Mouse (Mus musculus): Measurements from ENCODE around the gene Shcbp1l. TPM values are rescaled to one million over a fixed set of nuclear protein-coding genes. Genes with fewer than 3 reads are reported as not detected.
"Not testable (repeated sequence)": the region's sequence is repeated elsewhere in the genome, so short reads cannot be mapped to it uniquely, and the experiment has no call there.

Gene Shcbp1l
- polyA plus RNA-seq, 2 experiments: 0.32 to 1.5 TPM

DNA sequence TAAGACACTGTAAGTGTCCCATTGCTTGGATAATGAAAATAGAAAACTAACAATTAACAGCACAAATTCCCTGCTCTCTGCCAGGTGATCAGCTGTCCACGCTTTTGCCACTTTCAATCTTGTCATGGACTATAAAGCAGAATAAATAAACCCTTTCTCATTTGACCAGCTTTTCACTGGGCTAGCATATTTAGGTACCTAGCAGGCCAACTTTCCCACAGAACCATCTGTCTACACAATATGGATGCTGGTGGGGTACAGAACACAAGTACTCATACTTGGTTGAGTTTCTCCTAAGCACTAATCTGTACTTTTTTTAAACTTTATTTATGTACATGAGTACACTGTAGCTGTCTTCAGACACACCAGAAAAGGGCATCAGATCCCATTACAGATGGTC, 54.3 kb downstream of the Shcbp1l start:
- 88% methylated on average over 1 of the region's 1 CpGs for WGBS
- TF ChIP-seq POLR2A (IDR thresholded peaks at IDR 0.05; ENCODE audit: borderline replicate concordance, extremely low read depth, insufficient read depth, insufficient read length): no peak
- Histone ChIP-seq H3K4me2 (replicated peaks; ENCODE audit: low read depth, low read length, severe bottlenecking) (no peak overlapping the region), H3K4me1 (ENCODE audit: control insufficient read depth, insufficient read depth, low read length) (0 out of 2 replicates have a peak, but pooled peaks cover 3% of the 10 kb centered on the region), H3K27ac (replicated peaks; ENCODE audit: low read depth, low read length) (no peak overlapping the region), H3K4me3 (replicated peaks; ENCODE audit: low read length) (no peak overlapping the region), H3K27me3 (ENCODE audit: control insufficient read depth, insufficient read depth, low read length) (no peaks in the 10 kb centered on the region), H3K9ac (ENCODE audit: low read depth, low read length, severe bottlenecking) (no peak overlapping the region), H3K36me3 (ENCODE audit: control insufficient read depth, insufficient read depth, low read length) (peaks cover 83% of the 10 kb centered on the region), H3K9me3 (ENCODE audit: control insufficient read depth, low read length) (no peaks in the 10 kb centered on the region)
- DNase-seq (ENCODE audit: low spot score) (no peak), ATAC-seq (ENCODE audit: low FRiP score, low read depth) (no peak)

GRCm38 (mm10) chr1:153480386-153481024, 55.5 kb downstream of the Shcbp1l start:
- Histone ChIP-seq H3K36me3 (ENCODE audit: control insufficient read depth, insufficient read depth, low read length) (peaks cover 71% of the 10 kb centered on the region), H3K4me3 (replicated peaks; ENCODE audit: low read length) (no peak overlapping the region), H3K27ac (replicated peaks; ENCODE audit: low read depth, low read length) (no peak overlapping the region), H3K4me1 (ENCODE audit: control insufficient read depth, insufficient read depth, low read length) (peaks cover 15% of the 10 kb centered on the region), H3K9ac (ENCODE audit: low read depth, low read length, severe bottlenecking) (no peak overlapping the region), H3K27me3 (ENCODE audit: control insufficient read depth, insufficient read depth, low read length) (no peaks in the 10 kb centered on the region), H3K4me2 (replicated peaks; ENCODE audit: low read depth, low read length, severe bottlenecking) (no peak overlapping the region), H3K9me3 (ENCODE audit: control insufficient read depth, low read length) (no peaks in the 10 kb centered on the region)
- no peak for TF ChIP-seq POLR2A (IDR thresholded peaks at IDR 0.05; ENCODE audit: borderline replicate concordance, extremely low read depth, insufficient read depth, insufficient read length)
- WGBS: 54% methylated on average over 1 of the region's 1 CpGs
- peak; percentile 61 for DNase-seq (ENCODE audit: low spot score)
- ATAC-seq (ENCODE audit: low FRiP score, low read depth): no peak

DNA sequence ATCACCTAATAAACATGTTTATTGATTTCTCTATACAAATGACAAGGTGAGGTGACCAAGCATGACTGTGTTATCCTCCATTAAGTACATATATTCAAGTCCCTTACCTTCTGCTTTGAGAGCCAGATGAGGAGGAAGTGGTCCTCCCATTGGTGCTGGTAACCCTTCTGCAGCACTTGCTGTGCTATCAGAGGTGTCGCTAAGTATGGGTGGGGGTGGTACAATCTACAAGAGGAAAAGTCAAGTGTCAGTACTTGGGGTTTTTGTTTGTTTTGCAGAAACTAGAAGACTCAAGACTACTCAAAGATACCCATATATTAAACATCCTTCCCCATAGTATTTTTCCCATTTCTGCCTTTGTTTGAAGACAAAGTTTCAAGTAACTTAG, 56.1 kb downstream of the Shcbp1l start:
- Histone ChIP-seq H3K4me3 (replicated peaks; ENCODE audit: low read length) (no peak overlapping the region), H3K4me2 (replicated peaks; ENCODE audit: low read depth, low read length, severe bottlenecking) (no peak overlapping the region), H3K27me3 (ENCODE audit: control insufficient read depth, insufficient read depth, low read length) (no peaks in the 10 kb centered on the region), H3K36me3 (ENCODE audit: control insufficient read depth, insufficient read depth, low read length) (peaks cover 67% of the 10 kb centered on the region), H3K4me1 (ENCODE audit: control insufficient read depth, insufficient read depth, low read length) (peaks cover 18% of the 10 kb centered on the region), H3K27ac (replicated peaks; ENCODE audit: low read depth, low read length) (no peak overlapping the region), H3K9me3 (ENCODE audit: control insufficient read depth, low read length) (no peaks in the 10 kb centered on the region), H3K9ac (ENCODE audit: low read depth, low read length, severe bottlenecking) (no peak overlapping the region)
- no peak for ATAC-seq (ENCODE audit: low FRiP score, low read depth)
- no peak for TF ChIP-seq POLR2A (IDR thresholded peaks at IDR 0.05; ENCODE audit: borderline replicate concordance, extremely low read depth, insufficient read depth, insufficient read length)
- DNase-seq (ENCODE audit: low spot score): no peak
- 94% methylated on average over 1 of the region's 1 CpGs for WGBS

GRCm38 (mm10) chr1:153485201-153485796, 60.3 kb downstream of the Shcbp1l start:
- TF ChIP-seq POLR2A (IDR thresholded peaks at IDR 0.05; ENCODE audit: borderline replicate concordance, extremely low read depth, insufficient read depth, insufficient read length): no peak
- no peaks in the 10 kb centered on the region for H3K9me3 ChIP-seq (ENCODE audit: control insufficient read depth, low read length)
- H3K4me3 ChIP-seq (replicated peaks; ENCODE audit: low read length): peak overlapping the region; percentile 100
- H3K27ac ChIP-seq (replicated peaks; ENCODE audit: low read depth, low read length): no peak overlapping the region
- peak overlapping the region; percentile 48 for H3K4me2 ChIP-seq (replicated peaks; ENCODE audit: low read depth, low read length, severe bottlenecking)
- WGBS: 66% methylated on average over 2 of the region's 2 CpGs
- ATAC-seq (ENCODE audit: low FRiP score, low read depth): no peak
- H3K36me3 ChIP-seq (ENCODE audit: control insufficient read depth, insufficient read depth, low read length): peaks cover 24% of the 10 kb centered on the region
- H3K4me1 ChIP-seq (ENCODE audit: control insufficient read depth, insufficient read depth, low read length): peaks cover 21% of the 10 kb centered on the region
- no peak for DNase-seq (ENCODE audit: low spot score)
- H3K27me3 ChIP-seq (ENCODE audit: control insufficient read depth, insufficient read depth, low read length): no peaks in the 10 kb centered on the region
- peak overlapping the region; percentile 95; the same call in 1 of the 2 replicates for H3K9ac ChIP-seq (ENCODE audit: low read depth, low read length, severe bottlenecking)

DNA sequence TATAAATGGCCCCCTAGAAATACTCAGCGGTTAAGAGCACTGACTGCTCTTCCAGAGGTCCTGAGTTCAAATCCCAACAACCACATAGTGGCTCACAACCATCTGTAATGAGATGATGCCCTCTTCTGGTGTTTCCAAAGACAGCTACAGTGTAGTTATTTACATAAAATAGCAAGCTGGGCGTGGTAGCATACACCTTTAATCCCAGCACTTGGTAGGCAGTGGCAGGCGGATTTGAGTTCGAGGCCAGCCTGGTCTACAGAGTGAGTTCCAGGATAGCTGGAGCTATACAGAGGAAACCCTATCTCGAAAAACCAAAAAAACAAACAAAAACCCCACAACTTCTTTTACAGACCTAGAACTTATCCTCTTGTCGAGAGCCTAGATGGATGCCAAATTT, 61.2 kb downstream of the Shcbp1l start:
- H3K36me3 ChIP-seq (ENCODE audit: control insufficient read depth, insufficient read depth, low read length): peaks cover 16% of the 10 kb centered on the region
- H3K4me1 ChIP-seq (ENCODE audit: control insufficient read depth, insufficient read depth, low read length): peaks cover 21% of the 10 kb centered on the region
- peak overlapping the region; percentile 100 for H3K4me3 ChIP-seq (replicated peaks; ENCODE audit: low read length)
- WGBS: 10% methylated on average over 6 of the region's 6 CpGs
- ATAC-seq (ENCODE audit: low FRiP score, low read depth); H3K27ac ChIP-seq (replicated peaks; ENCODE audit: low read depth, low read length); H3K27me3 ChIP-seq (ENCODE audit: control insufficient read depth, insufficient read depth, low read length); H3K9me3 ChIP-seq (ENCODE audit: control insufficient read depth, low read length); DNase-seq (ENCODE audit: low spot score): not testable (repeated sequence)
- peak overlapping the region; percentile 48 for H3K4me2 ChIP-seq (replicated peaks; ENCODE audit: low read depth, low read length, severe bottlenecking)
- peak overlapping the region; percentile 95 for H3K9ac ChIP-seq (ENCODE audit: low read depth, low read length, severe bottlenecking)
